Mouse (Mus musculus): Measurements from ENCODE around the gene Sema3a. TPM values are rescaled to one million over a fixed set of nuclear protein-coding genes. Genes with fewer than 3 reads are reported as not detected.

Gene Sema3a
- polyA plus RNA-seq, 1 experiment from 2014 or later, result 8.0 TPM

GRCm38 (mm10) chr5:13628606-13629311, 503.5 kb downstream of the Sema3a start:
- 11% methylated on average over 24 of the region's 24 CpGs for WGBS
- peak; percentile 73 for ATAC-seq (replicated peaks; ENCODE audit: extremely low read depth, insufficient read depth, low FRiP score)
- peak overlapping the region; percentile 52 for H3K9ac ChIP-seq (ENCODE audit: low read length)

DNA sequence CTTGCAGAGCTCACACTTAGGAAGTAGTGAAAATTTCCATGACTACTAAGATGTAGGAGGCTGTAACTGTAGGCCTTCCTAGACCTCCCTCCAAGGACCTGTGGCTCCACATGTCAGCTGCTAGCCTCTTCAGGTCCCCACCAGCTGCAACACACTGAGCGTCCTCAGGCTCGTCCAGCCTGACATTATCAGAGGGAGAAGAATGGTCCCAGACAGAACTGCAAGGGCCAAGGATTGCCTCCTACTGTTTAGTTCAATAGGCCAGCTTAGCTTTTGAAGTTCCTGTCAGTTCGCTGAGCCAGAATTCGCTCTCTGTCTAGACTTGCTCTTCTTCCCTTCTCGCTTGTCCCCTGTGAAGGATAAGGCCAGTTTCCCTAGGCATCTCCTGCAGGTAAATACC, 504.7 kb downstream of the Sema3a start:
- Histone ChIP-seq H3K9me3 (replicated peaks; ENCODE audit: control insufficient read depth, low read length) (no peaks in the 10 kb centered on the region), H3K4me3 (ENCODE audit: low read length) (no peak overlapping the region), H3K36me3 (ENCODE audit: control insufficient read depth, insufficient read depth) (no peaks in the 10 kb centered on the region), H3K4me2 (ENCODE audit: low read depth, low read length) (no peak overlapping the region), H3K27ac (ENCODE audit: low read length) (no peak overlapping the region), H3K4me1 (ENCODE audit: control insufficient read depth, insufficient read depth, low read length) (peaks cover 3% of the 10 kb centered on the region; the same call in 1 of the 2 replicates), H3K9ac (ENCODE audit: low read length) (no peak overlapping the region), H3K27me3 (ENCODE audit: control insufficient read depth, insufficient read depth, low read length) (peaks cover 3% of the 10 kb centered on the region; the same call in 1 of the 2 replicates)
- 35% methylated on average over 5 of the region's 5 CpGs for WGBS
- ATAC-seq (replicated peaks; ENCODE audit: extremely low read depth, insufficient read depth, low FRiP score), result no peak

More at GRCm38 (mm10) chr5:13628606-13629311, 503.5 kb downstream of the Sema3a start:
- Histone ChIP-seq H3K4me2 (ENCODE audit: low read depth, low read length) (peak overlapping the region; percentile 93), H3K9me3 (replicated peaks; ENCODE audit: control insufficient read depth, low read length) (no peaks in the 10 kb centered on the region), H3K4me3 (ENCODE audit: low read length) (peak overlapping the region; percentile 56), H3K36me3 (ENCODE audit: control insufficient read depth, insufficient read depth) (no peaks in the 10 kb centered on the region), H3K27me3 (ENCODE audit: control insufficient read depth, insufficient read depth, low read length) (peaks cover 3% of the 10 kb centered on the region; the same call in 1 of the 2 replicates), H3K27ac (ENCODE audit: low read length) (no peak overlapping the region), H3K4me1 (ENCODE audit: control insufficient read depth, insufficient read depth, low read length) (peaks cover 3% of the 10 kb centered on the region; the same call in 1 of the 2 replicates)

DNA sequence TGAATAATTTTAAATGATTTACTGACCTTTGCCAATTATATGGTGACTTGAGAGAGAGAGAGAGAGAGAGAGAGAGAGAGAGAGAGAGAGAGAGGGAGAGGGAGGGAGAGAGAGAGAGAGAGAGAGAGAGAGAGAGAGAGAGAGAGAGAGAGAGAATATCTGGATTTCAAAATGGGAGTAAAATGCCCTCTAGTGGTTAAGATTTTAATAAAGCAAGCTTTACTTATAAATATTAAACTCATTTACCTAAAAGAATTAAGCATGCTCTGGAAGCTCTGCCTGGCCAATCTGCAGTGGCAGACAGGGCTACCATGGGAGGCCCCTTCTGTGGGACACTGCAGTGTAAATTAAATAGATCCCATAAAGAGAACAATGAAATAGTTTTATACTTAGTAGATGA, 505.5 kb downstream of the Sema3a start:
- H3K4me2 ChIP-seq (ENCODE audit: low read depth, low read length), result no peak overlapping the region
- no peak overlapping the region for H3K9ac ChIP-seq (ENCODE audit: low read length)
- no peak overlapping the region for H3K4me3 ChIP-seq (ENCODE audit: low read length)
- ATAC-seq (replicated peaks; ENCODE audit: extremely low read depth, insufficient read depth, low FRiP score), result no peak
- no peak overlapping the region for H3K27ac ChIP-seq (ENCODE audit: low read length)
- H3K9me3 ChIP-seq (replicated peaks; ENCODE audit: control insufficient read depth, low read length), result no peaks in the 10 kb centered on the region
- no peaks in the 10 kb centered on the region for H3K36me3 ChIP-seq (ENCODE audit: control insufficient read depth, insufficient read depth)
- H3K4me1 ChIP-seq (ENCODE audit: control insufficient read depth, insufficient read depth, low read length), result peaks cover 3% of the 10 kb centered on the region; the same call in 1 of the 2 replicates
- peaks cover 3% of the 10 kb centered on the region; the same call in 1 of the 2 replicates for H3K27me3 ChIP-seq (ENCODE audit: control insufficient read depth, insufficient read depth, low read length)

DNA sequence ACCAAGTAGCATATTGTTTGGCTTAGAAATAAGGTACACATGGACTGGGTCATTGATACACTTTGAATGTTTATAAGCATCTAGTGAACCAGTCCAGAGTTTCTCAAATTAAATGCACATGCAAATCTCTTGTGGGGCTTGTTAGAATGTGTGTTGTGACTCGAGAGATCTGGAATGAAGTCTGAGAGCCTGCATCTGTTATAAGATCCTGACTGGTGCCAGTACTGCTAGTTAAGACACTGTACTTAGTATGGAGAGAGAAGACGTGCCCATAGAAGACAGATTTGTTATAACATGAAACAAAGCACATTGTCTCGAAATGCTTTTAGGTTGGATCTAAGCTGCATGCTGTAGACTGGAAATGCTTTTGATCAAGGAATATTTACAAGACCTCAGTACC, 511.0 kb downstream of the Sema3a start:
- Histone ChIP-seq H3K36me3 (ENCODE audit: control insufficient read depth, insufficient read depth) (no peaks in the 10 kb centered on the region), H3K27me3 (ENCODE audit: control insufficient read depth, insufficient read depth, low read length) (no peaks in the 10 kb centered on the region), H3K27ac (ENCODE audit: low read length) (no peak overlapping the region), H3K4me2 (ENCODE audit: low read depth, low read length) (no peak overlapping the region), H3K4me3 (ENCODE audit: low read length) (no peak overlapping the region), H3K9ac (ENCODE audit: low read length) (no peak overlapping the region), H3K4me1 (ENCODE audit: control insufficient read depth, insufficient read depth, low read length) (no peaks in the 10 kb centered on the region), H3K9me3 (replicated peaks; ENCODE audit: control insufficient read depth, low read length) (no peaks in the 10 kb centered on the region)
- 69% methylated on average over 3 of the region's 3 CpGs for WGBS
- ATAC-seq (replicated peaks; ENCODE audit: extremely low read depth, insufficient read depth, low FRiP score), result no peak
